Mouse (Mus musculus) layer of hippocampus, adult 2 months (tissue): ENCODE measurements around the gene Ephb1. TPM values are rescaled to one million over a fixed set of nuclear protein-coding genes. Genes with fewer than 3 reads are reported as not detected.

Experiments
- DNase-seq, 2 experiments: peaks; one replicate each; pipeline ENCODE4 v3.0.0; 2022; ENCODE audit warnings: low spot score in 2 of 2
- H3K27ac ChIP-seq: fragments of 200-600 bp; 2 replicates; pipeline ENCODE4 v1.8.1; 2022
- H3K4me3 ChIP-seq: fragments of 200-600 bp; 2 replicates; pipeline ENCODE4 v1.8.1; 2022; ENCODE audit warnings: mild to moderate bottlenecking
- CTCF ChIP-seq: fragments of 200-600 bp; conservative IDR thresholded peaks from 2 replicates; pipeline ENCODE4 v1.8.1; 2022; ENCODE audit warnings: antibody characterized with exemption, mild to moderate bottlenecking, moderate library complexity
- total RNA-seq, 2 experiments: library from RNA; stranded (reverse); gene quantifications; 2 replicates each; pipeline ENCODE4 v1.2.3; 2021

Gene Ephb1
- total RNA-seq, 2 experiments from 2014 or later = 23.5 to 26.3 TPM

- no peak for DNase-seq
- Histone ChIP-seq H3K27ac (no peak overlapping the region), H3K4me3 (no peak overlapping the region)
- TF ChIP-seq CTCF = no peak
Observed at GRCm38 (mm10) chr9:102275931-102276330, 78.6 kb downstream of the Ephb1 start.

- no peak for TF ChIP-seq CTCF
- H3K4me3 ChIP-seq = no peak overlapping the region
- no peak for DNase-seq
- no peak overlapping the region for H3K27ac ChIP-seq
Observed at GRCm38 (mm10) chr9:102274016-102274415, 80.5 kb downstream of the Ephb1 start.

- Histone ChIP-seq H3K4me3 (no peak overlapping the region), H3K27ac (no peak overlapping the region)
- TF ChIP-seq CTCF = no peak
- DNase-seq = no peak
Observed at GRCm38 (mm10) chr9:102273469-102273808, 81.1 kb downstream of the Ephb1 start.

GRCm38 (mm10) chr9:102272731-102273468, 81.6 kb downstream of the Ephb1 start:
- DNase-seq = no peak
- TF ChIP-seq CTCF = no peak
- Histone ChIP-seq H3K27ac (no peak overlapping the region), H3K4me3 (no peak overlapping the region)

GRCm38 (mm10) chr9:102270496-102270895, 84.0 kb downstream of the Ephb1 start:
- no peak for TF ChIP-seq CTCF
- no peak for DNase-seq
- Histone ChIP-seq H3K4me3 (no peak overlapping the region), H3K27ac (no peak overlapping the region; the same call in 1 of the 2 replicates)

- no peak overlapping the region for H3K27ac ChIP-seq
- TF ChIP-seq CTCF = peak; percentile 44
- peak; percentile 40 to 60 for DNase-seq
- peak overlapping the region; percentile 49 for H3K4me3 ChIP-seq
Observed at GRCm38 (mm10) chr9:102267311-102268027, 87.0 kb downstream of the Ephb1 start.

- TF ChIP-seq CTCF = peak; percentile 57
Observed at GRCm38 (mm10) chr9:102263760-102264159, 90.7 kb downstream of the Ephb1 start.

GRCm38 (mm10) chr9:102262100-102262501, 92.4 kb downstream of the Ephb1 start:
- Histone ChIP-seq H3K4me3 (no peak overlapping the region), H3K27ac (no peak overlapping the region)
- no peak for DNase-seq
- TF ChIP-seq CTCF = no peak

More at GRCm38 (mm10) chr9:102263760-102264159, 90.7 kb downstream of the Ephb1 start:
- Histone ChIP-seq H3K27ac (no peak overlapping the region), H3K4me3 (no peak overlapping the region)
- DNase-seq = no peak

- no peak for DNase-seq
- no peak for TF ChIP-seq CTCF
- Histone ChIP-seq H3K27ac (no peak overlapping the region), H3K4me3 (no peak overlapping the region)
Observed at GRCm38 (mm10) chr9:102261511-102261910, 93.0 kb downstream of the Ephb1 start.

- Histone ChIP-seq H3K27ac (no peak overlapping the region), H3K4me3 (no peak overlapping the region)
- TF ChIP-seq CTCF = no peak
- no peak for DNase-seq
Observed at GRCm38 (mm10) chr9:102256407-102256806, 98.1 kb downstream of the Ephb1 start.

- no peak overlapping the region for H3K4me3 ChIP-seq
- no peak for DNase-seq
- TF ChIP-seq CTCF = no peak
- 0 out of 2 replicates have a peak overlapping the region, but pooled peaks have one; percentile 32 for H3K27ac ChIP-seq
Observed at GRCm38 (mm10) chr9:102255803-102256202, 98.7 kb downstream of the Ephb1 start.

- no peak for TF ChIP-seq CTCF
- H3K4me3 ChIP-seq = no peak overlapping the region
- H3K27ac ChIP-seq = no peak overlapping the region
- DNase-seq = no peak
Observed at GRCm38 (mm10) chr9:102249124-102249816, 105.2 kb downstream of the Ephb1 start.

GRCm38 (mm10) chr9:102245551-102245950, 108.9 kb downstream of the Ephb1 start:
- TF ChIP-seq CTCF = no peak
- Histone ChIP-seq H3K27ac (no peak overlapping the region), H3K4me3 (no peak overlapping the region)
- DNase-seq = no peak
